Mouse (Mus musculus): ENCODE measurements around the gene Slc43a2.
"Not testable (repeated sequence)": the region's sequence is repeated elsewhere in the genome, so short reads cannot be mapped to it uniquely, and the experiment has no call there.

Slc43a2 gene

DNA sequence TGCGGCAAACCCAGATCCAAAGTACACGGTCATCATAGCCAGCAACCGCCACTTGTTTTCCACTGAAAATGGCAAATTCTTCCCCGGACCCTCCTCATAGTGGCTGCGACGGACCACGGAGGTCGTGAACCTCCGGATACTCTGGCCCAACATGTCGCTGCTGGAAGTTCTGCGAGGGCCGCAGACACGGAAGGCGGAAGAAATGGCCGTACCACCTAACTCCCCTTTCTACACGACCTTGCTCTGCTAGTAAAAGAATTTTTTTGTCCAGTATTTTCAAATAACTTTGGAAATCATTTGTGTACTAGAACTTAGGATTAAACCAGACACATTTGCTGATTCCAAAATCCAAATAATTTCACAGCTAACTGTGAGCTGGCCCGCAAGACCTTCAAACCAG, 68.3 kb downstream of the Slc43a2 start:
- not testable (repeated sequence) for ATAC-seq (ENCODE audit: low TSS enrichment)

DNA sequence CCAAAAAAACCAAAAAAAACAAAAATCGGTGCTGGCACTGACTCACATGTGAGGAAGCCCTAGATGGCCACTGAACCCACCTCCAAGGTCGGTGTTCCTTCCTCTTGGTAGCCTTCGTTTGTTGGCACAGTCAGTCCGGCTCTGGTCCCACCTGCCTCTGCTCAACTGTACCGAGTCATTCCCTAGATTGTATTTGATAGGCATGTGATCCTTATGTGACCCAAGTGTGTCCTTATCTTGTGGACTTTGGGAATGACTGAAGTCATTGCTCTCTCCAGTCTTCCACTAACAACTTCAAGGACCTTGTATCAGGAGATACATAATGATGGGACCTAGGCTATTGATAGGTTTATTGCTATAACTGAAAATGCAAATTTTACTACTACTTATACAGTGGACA, 73.3 kb downstream of the Slc43a2 start:
- no peak for ATAC-seq (ENCODE audit: low TSS enrichment)

DNA sequence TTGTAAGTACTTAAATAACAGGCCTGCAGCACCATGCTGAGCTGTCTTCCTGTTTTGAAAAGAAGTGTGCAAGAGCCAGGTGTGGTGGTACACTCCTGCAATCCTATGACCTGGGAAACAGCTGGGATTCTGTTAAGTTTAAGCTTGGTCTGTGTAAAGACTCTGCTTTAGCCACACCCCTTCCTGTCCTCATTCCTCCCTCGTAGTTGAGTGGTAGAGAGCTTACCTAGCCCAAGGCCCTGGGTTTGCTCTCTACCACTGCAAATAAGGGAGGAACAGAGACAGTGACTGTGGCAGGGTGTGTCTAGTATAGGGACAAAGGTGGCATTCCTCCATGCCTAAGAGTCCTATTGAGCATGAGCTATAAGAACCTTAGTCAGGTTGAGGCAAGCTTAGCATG, 73.8 kb downstream of the Slc43a2 start:
- ATAC-seq (ENCODE audit: low TSS enrichment) = peak; percentile 17; the same call in 1 of the 2 replicates

DNA sequence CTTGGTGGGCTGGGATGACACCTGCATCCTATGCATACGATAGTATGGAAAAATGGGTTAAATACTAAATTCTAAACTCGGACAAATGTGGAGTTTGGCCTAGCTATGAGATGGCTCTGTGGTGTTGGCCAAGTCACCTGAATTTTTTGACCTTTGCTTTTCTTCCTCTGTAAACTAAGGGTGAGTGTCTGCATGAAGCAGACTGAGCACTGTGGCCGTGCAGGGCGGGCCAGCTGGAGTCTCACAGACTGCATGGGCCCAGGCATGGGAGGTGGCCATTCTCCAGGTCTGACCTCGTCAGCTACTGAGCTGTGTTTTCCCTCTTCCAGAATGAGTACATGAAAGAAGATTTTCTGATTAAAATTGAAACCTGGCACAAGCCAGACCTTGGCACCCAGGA, 77.3 kb downstream of the Slc43a2 start:
- no peak for ATAC-seq (ENCODE audit: low TSS enrichment)

DNA sequence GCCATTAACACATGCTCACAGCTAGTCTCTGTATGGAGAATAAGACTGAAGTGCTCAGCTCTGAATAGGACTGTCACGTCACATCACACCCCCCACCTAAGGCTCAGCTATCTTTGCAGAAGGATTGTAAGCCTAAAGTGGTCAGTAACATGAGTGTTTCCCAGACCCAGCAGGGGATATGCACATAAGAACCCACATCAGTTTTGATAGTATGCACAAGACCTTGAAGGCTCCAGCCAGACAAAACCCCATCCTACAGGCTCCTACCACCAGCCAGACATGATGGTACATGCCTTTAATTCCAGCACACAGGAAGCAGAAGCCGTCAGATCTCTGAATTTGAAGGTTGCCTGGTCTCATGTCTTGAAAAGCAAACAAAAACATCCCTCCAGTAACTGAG, 78.5 kb downstream of the Slc43a2 start:
- no peak for ATAC-seq (ENCODE audit: low TSS enrichment)

GRCm38 (mm10) chr11:75614769-75615168, 83.3 kb downstream of the Slc43a2 start:
- ATAC-seq (ENCODE audit: low TSS enrichment) = no peak

GRCm38 (mm10) chr11:75615556-75615955, 84.1 kb downstream of the Slc43a2 start:
- no peak for ATAC-seq (ENCODE audit: low TSS enrichment)

- no peak for ATAC-seq (ENCODE audit: low TSS enrichment)
These were observed 87.6 kb downstream of the Slc43a2 start for GRCm38 (mm10) chr11:75619133-75619532.

DNA sequence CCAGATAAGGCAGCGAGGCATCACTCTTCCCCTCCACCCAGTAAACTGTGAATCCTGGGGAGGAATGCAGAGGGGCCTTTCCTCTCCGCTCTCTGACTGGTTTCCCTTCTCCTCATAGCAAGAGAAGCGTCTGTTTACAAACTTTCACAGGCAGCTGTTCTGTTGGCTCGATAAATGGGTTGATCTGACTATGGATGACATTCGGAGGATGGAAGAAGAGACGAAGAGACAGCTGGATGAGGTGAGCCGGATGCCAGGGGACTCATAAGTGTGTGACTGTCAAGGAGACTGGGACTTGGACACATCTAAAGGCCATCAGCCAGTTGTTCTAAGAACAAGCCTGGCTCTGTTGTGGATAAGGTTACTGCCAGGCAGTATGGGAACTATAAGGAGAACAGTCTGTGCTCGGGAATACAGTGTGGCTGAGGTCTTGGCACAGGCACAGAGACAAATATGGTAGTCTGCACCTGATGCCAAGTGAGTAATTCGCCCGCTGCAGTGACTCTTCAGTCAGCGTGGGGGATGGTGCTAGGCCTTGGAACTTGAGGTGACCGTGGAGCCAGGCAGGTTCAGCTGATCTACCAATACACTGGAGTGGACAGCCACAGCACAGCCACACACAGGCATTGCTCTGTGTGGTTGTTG, 88.8 kb downstream of the Slc43a2 start:
- peak; percentile 73; the same call in 1 of the 2 replicates for ATAC-seq (ENCODE audit: low TSS enrichment)

DNA sequence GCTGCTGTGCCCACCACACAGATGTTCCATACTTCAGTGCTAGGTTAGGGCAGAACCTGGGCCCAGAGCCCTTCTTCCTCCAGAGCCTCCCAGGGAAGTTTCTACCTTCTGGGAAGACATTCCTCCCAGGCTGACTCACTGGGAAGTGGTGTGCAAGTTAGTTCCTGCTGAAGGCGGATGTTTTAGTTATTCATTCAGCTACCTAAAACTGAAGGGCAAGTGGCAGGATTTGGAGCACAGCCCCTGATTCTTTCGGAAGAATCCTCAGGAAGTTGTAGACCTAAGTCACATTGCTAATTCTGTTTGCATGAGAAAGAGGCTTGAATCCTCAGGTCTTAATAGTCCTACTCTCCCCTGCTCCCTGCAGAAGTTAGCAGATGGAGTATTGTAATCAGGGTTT, 89.9 kb downstream of the Slc43a2 start:
- no peak for ATAC-seq (ENCODE audit: low TSS enrichment)

- no peak for ATAC-seq (ENCODE audit: low TSS enrichment)
These were observed 91.3 kb downstream of the Slc43a2 start for GRCm38 (mm10) chr11:75622588-75623329.

DNA sequence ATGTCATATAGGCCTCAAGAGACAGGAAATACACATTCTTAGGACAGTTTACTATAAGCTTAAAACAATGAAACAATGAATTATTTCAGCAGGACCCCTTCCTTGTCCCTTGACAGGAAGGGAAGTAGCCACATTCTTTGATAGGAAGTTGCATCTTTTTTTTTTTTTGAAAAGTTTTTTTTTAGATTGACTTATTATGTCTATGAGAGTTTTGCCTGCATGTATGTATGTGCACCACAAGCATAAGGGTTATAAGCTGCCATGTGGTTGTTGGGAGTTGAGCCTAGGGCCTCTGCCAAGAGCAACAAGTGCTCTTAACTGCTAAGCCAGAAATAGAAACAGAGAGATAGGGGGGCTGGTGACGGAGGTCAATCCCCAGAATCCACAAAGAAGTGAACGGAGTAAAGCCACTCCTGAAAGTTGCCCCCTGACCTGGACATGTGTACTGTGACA, 92.6 kb downstream of the Slc43a2 start:
- no peak for ATAC-seq (ENCODE audit: low TSS enrichment)

DNA sequence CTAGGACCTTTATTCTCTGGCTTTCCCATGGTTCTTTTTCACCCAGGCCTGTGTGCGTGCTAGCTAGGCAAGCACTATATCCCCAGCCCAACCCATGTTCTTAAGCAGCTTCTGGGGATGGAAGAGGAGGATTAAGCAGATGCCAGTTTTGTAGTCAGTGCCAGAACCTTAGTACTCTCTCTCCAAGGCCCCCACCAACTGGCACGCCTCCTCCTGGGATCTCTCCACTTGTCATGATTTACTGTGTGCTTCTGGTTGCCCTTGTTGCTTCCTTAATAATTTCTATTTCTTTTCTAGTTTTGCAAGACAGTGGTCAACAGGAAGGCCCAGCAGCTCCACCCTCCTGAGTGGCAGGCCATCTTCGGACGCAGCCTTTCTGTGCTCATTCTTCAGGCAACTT, 94.3 kb downstream of the Slc43a2 start:
- peak; percentile 54 for ATAC-seq (ENCODE audit: low TSS enrichment)
